In the genomic region with DNA sequence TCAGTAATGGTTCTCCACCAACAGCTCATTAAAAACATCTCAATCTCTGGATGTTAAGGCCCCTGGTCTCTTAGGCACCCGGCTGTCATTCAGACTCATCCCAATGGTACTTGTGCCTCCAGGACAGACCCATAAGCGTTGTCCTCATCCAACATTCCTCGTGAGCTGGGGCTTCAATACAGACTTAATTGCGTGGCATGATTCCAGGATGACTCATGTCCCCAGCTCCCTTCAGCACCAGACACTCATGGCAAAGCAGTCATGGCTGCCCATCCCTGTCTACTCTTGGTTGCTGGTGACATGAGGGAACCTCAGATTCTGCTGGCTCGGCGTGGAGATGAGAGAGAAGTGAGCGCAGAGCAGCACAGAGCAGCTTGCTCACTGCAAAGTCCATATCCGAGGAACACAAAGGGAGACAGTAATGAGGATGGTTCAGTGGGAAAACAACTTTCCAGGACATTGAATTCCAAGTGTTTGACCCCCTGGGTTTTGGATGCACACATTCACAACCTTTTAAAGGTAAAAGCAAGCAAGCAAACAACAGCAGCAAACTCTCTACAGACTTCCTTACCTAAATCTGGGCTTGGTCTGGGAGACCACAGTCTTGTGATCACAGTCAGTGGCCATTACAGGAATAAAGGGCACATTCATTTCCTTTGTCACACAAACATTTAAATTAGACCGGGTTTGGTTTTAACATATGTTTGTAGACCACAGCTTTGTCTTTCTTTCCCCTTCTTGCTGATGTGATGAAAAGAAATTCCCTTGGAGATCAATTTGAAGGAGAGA, we compare ENCODE assay signal across 15 mouse cellular contexts.
DNase-seq lines count a peak whose midpoint lies in the region; ATAC-seq and TF ChIP-seq lines count a peak whose summit lies in the region.
"Had no signal": no experiment of that assay in that cellular context is flagged by ENCODE, and none has a peak within 500 bp of the region (broad histone marks: within the 10 kb centered on the region; RNA-seq: fewer than 3 reads in every experiment).

No protein-coding gene starts in this region.

- no peak overlapping the region for H3K9ac ChIP-seq in hindbrain, embryonic 16.5 days (ENCODE audit: low read depth, low read length)
- no peak overlapping the region for H3K9ac ChIP-seq in hindbrain, embryonic 12.5 days
- H3K9ac ChIP-seq in ES-E14 (ENCODE audit: insufficient read depth, low read depth, low read length, poor library complexity, severe bottlenecking) = no peak overlapping the region
- H3K9ac ChIP-seq: forebrain, embryonic 15.5 days had no signal

- peak; percentile 14 for DNase-seq in adrenal gland, adult 8-10 months
- DNase-seq in adrenal gland, postnatal 25 days = no peak
- peak; percentile 28 for DNase-seq in ES-E14 (ENCODE audit: low read depth, low spot score)
- peak; percentile 43 for DNase-seq in brain, embryonic 14.5 days (ENCODE audit: low read depth)
- DNase-seq in kidney, adult 18-20 months = no peak
- DNase-seq in cerebellum, adult 11-12 months = no peak
- DNase-seq: cerebellum, adult 9-11 months; gastrocnemius, adult 2 months; kidney, adult 11 months; kidney, postnatal 25 days; left cerebral cortex, postnatal 4 days had no signal

- no peak overlapping the region for H3K27ac ChIP-seq in hindbrain, embryonic 16.5 days (ENCODE audit: low read depth, low read length)
- H3K27ac ChIP-seq in hindbrain, embryonic 12.5 days = no peak overlapping the region
- H3K27ac ChIP-seq in ES-E14 (ENCODE audit: insufficient read depth, low read depth, low read length, poor library complexity, severe bottlenecking) = no peak overlapping the region
- H3K27ac ChIP-seq: forebrain, embryonic 15.5 days; gastrocnemius, adult 2 months had no signal

- no peak for TF ChIP-seq CTCF in brain, embryonic 14.5 days (IDR thresholded peaks at IDR 0.05; ENCODE audit: borderline replicate concordance, extremely low read depth, insufficient read depth, insufficient read length)

- ATAC-seq in hindbrain, embryonic 16.5 days = peak; percentile 44; the same call in 1 of the 2 replicates
- ATAC-seq in hindbrain, embryonic 12.5 days (ENCODE audit: low FRiP score) = no peak
- ATAC-seq: forebrain, embryonic 15.5 days had no signal

- in situ Hi-C loops in ES-E14 (cut with MboI; ENCODE audit: low sequenced_read_pairs in 2 of 2, unreplicated experiment in 2 of 2) = no loop called here

- H3K4me2 ChIP-seq in hindbrain, embryonic 16.5 days (ENCODE audit: low read length) = no peak overlapping the region
- H3K4me2 ChIP-seq in hindbrain, embryonic 12.5 days (replicated peaks) = no peak overlapping the region
- H3K4me2 ChIP-seq: forebrain, embryonic 15.5 days; liver, embryonic 11.5 days had no signal

- H3K27me3 ChIP-seq in hindbrain, embryonic 16.5 days (replicated peaks; ENCODE audit: control insufficient read depth, insufficient read depth, low read length) = no peaks in the 10 kb centered on the region
- no peaks in the 10 kb centered on the region for H3K27me3 ChIP-seq in hindbrain, embryonic 12.5 days
- H3K27me3 ChIP-seq: forebrain, embryonic 15.5 days had no signal

- WGBS in hindbrain, embryonic 16.5 days = 59% methylated on average over 9 of the region's 9 CpGs
- 71% methylated on average over 9 of the region's 9 CpGs for WGBS in hindbrain, embryonic 12.5 days

- no peak overlapping the region for H3K4me3 ChIP-seq in hindbrain, embryonic 16.5 days (ENCODE audit: low read length)
- no peak overlapping the region for H3K4me3 ChIP-seq in hindbrain, embryonic 12.5 days
- H3K4me3 ChIP-seq in ES-E14 (ENCODE audit: insufficient read depth in 1 of 2, low read depth in 1 of 2, low read length in 2 of 2, poor library complexity in 1 of 2, severe bottlenecking in 1 of 2) = no peak overlapping the region
- H3K4me3 ChIP-seq: forebrain, embryonic 15.5 days; gastrocnemius, adult 2 months had no signal

- H3K36me3 ChIP-seq in hindbrain, embryonic 16.5 days (ENCODE audit: control insufficient read depth, insufficient read depth, low read length) = no peaks in the 10 kb centered on the region
- H3K36me3 ChIP-seq in hindbrain, embryonic 12.5 days = peaks cover 32% of the 10 kb centered on the region
- H3K36me3 ChIP-seq in ES-E14 (ENCODE audit: control insufficient read depth, insufficient read depth, low read length, poor library complexity, severe bottlenecking) = no peaks in the 10 kb centered on the region

- no peaks in the 10 kb centered on the region for H3K9me3 ChIP-seq in hindbrain, embryonic 16.5 days (ENCODE audit: control insufficient read depth, low read length)
- no peaks in the 10 kb centered on the region for H3K9me3 ChIP-seq in hindbrain, embryonic 12.5 days (replicated peaks)
- H3K9me3 ChIP-seq in ES-E14 (ENCODE audit: control insufficient read depth, insufficient read depth, low read depth, low read length) = no peaks in the 10 kb centered on the region
- H3K9me3 ChIP-seq: forebrain, embryonic 15.5 days had no signal

- no peak for TF ChIP-seq POLR2A in brain, embryonic 14.5 days (IDR thresholded peaks at IDR 0.05; ENCODE audit: borderline replicate concordance, extremely low read depth, insufficient read depth, insufficient read length, poor library complexity, severe bottlenecking)

- no peaks in the 10 kb centered on the region for H3K4me1 ChIP-seq in hindbrain, embryonic 16.5 days (ENCODE audit: control insufficient read depth, insufficient read depth, low read depth, low read length)
- H3K4me1 ChIP-seq in hindbrain, embryonic 12.5 days = peaks cover 11% of the 10 kb centered on the region
- peaks cover 0 to 4% of the 10 kb centered on the region in 2 experiments; a peak in 1 of 4 replicates for H3K4me1 ChIP-seq in ES-E14 (ENCODE audit: control insufficient read depth in 2 of 2, insufficient read depth in 2 of 2, low read length in 2 of 2, poor library complexity in 1 of 2)

TF ChIP-seq in ES-E14, 5 proteins besides CTCF, POLR2A, EP300 and RAD21:
- TF ChIP-seq ZNF384 (IDR thresholded peaks at IDR 0.05; ENCODE audit: low read depth, low read length) (no peak), ZC3H11A (IDR thresholded peaks at IDR 0.05; ENCODE audit: borderline replicate concordance, low read depth, low read length) (no peak), HCFC1 (IDR thresholded peaks at IDR 0.05; ENCODE audit: borderline replicate concordance, insufficient read depth, low read length) (no peak), MAFK (IDR thresholded peaks at IDR 0.05; ENCODE audit: insufficient read depth, low read depth, low read length) (no peak), CHD2 (IDR thresholded peaks at IDR 0.05; ENCODE audit: low read depth, low read length) (no peak)
TF ChIP-seq in ES-E14: peak in this region for 0.

Comparison
In these comparisons a context has a peak if more than half of its experiments do, and no peak if none do; other contexts are left out.
1. DNase-seq: peak in adrenal gland, adult 8-10 months (single experiment), ES-E14 (single experiment) and brain, embryonic 14.5 days (single experiment); none in adrenal gland, postnatal 25 days (single experiment), kidney, adult 18-20 months (single experiment) and cerebellum, adult 11-12 months (single experiment).